Mouse (Mus musculus): ENCODE data around the gene Ak8. TPM values are rescaled to one million over a fixed set of nuclear protein-coding genes. Genes with fewer than 3 reads are reported as not detected.

Ak8 gene
- polyA plus RNA-seq, 1 experiment from 2014 or later: 0.70 TPM

- DNase-seq (ENCODE audit: low spot score): no peak
- H3K36me3 ChIP-seq (replicated peaks): no peaks in the 10 kb centered on the region
- no peak overlapping the region for H3K27ac ChIP-seq (replicated peaks)
Measured at GRCm38 (mm10) chr2:28810260-28811013, 110.5 kb downstream of the Ak8 start.

DNA sequence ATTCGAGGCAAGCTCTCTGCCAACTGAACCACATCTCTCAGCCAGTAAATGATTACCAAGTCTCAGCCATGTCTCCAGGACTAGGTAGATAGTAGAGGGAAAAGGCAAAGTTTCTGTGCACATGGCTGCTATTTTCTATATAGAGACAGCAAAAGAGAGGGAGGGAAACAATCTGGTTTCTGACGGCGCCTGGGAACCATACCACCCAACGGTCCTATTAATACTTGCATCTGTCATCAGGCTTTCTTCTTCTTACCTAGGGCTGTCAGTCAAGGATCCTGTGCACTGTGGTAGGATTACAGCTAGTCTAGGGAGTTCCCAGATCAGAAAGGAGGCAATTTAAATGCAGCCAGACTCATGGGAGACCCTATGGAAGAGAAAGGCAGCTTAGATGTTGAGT lies 118.9 kb downstream of the Ak8 start:
- Histone ChIP-seq H3K27ac (replicated peaks) (no peak overlapping the region), H3K4me3 (no peak overlapping the region), H3K4me1 (no peaks in the 10 kb centered on the region), H3K9me3 (no peaks in the 10 kb centered on the region), H3K36me3 (replicated peaks) (peaks cover 21% of the 10 kb centered on the region), H3K27me3 (replicated peaks; ENCODE audit: low read depth, poor library complexity, severe bottlenecking) (no peaks in the 10 kb centered on the region)
- 91% methylated on average over 4 of the region's 4 CpGs for WGBS
- DNase-seq (ENCODE audit: low spot score): no peak

More at GRCm38 (mm10) chr2:28810260-28811013, 110.5 kb downstream of the Ak8 start:
- 44% methylated on average over 5 of the region's 5 CpGs for WGBS
- Histone ChIP-seq H3K9me3 (no peaks in the 10 kb centered on the region), H3K4me3 (no peak overlapping the region), H3K27me3 (replicated peaks; ENCODE audit: low read depth, poor library complexity, severe bottlenecking) (no peaks in the 10 kb centered on the region), H3K4me1 (peaks cover 19% of the 10 kb centered on the region)

- Histone ChIP-seq H3K4me3 (no peak overlapping the region), H3K36me3 (replicated peaks) (peaks cover 100% of the 10 kb centered on the region), H3K4me1 (no peaks in the 10 kb centered on the region), H3K27ac (replicated peaks) (no peak overlapping the region), H3K9me3 (no peaks in the 10 kb centered on the region), H3K27me3 (replicated peaks; ENCODE audit: low read depth, poor library complexity, severe bottlenecking) (no peaks in the 10 kb centered on the region)
- DNase-seq (ENCODE audit: low spot score): peak; percentile 15
- 48% methylated on average over 4 of the region's 4 CpGs for WGBS
Measured at GRCm38 (mm10) chr2:28829265-28829664, 129.3 kb downstream of the Ak8 start.

DNA sequence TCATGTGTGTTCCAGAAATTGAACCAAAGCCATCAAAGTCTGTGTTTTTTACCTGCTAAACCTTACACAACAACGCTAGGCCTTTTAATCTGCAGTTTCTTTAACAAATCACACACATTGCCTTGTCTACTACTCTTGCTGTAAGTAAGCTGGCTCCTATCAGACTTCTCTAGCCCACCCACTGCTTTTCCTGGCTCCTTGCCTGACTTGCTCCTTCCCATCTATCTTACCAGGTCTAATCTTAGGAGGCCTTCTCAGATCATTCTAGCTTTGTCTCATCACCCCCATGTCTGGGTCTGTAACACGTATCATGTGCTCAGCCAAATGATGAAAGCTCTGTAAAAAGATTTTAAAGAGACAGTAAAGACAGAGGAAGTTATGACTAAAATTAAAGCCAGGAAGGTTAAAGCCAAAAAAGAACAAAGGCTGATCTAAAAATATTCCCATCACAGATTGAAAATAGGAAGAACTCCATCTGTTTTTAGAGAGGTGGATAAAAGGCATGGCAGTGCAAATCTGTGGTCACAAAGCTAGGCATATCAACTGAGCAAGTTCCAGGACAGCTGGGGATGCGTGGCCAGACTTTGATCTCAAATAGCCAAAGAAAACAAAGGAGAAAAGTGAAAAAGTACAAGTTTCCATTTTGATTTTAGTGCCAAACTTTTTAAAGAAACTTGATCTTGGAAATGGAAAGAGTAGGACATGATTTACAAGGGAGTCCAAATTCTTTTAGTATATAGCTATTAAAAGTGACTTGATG lies 136.4 kb downstream of the Ak8 start:
- H3K36me3 ChIP-seq (replicated peaks): peaks cover 57% of the 10 kb centered on the region
- no peak for DNase-seq (ENCODE audit: low spot score)
- no peaks in the 10 kb centered on the region for H3K27me3 ChIP-seq (replicated peaks; ENCODE audit: low read depth, poor library complexity, severe bottlenecking)
- no peaks in the 10 kb centered on the region for H3K9me3 ChIP-seq
- peaks cover 27% of the 10 kb centered on the region for H3K4me1 ChIP-seq
- H3K27ac ChIP-seq (replicated peaks): no peak overlapping the region
- no peak overlapping the region for H3K4me3 ChIP-seq
- WGBS: 91% methylated on average over 3 of the region's 3 CpGs

DNA sequence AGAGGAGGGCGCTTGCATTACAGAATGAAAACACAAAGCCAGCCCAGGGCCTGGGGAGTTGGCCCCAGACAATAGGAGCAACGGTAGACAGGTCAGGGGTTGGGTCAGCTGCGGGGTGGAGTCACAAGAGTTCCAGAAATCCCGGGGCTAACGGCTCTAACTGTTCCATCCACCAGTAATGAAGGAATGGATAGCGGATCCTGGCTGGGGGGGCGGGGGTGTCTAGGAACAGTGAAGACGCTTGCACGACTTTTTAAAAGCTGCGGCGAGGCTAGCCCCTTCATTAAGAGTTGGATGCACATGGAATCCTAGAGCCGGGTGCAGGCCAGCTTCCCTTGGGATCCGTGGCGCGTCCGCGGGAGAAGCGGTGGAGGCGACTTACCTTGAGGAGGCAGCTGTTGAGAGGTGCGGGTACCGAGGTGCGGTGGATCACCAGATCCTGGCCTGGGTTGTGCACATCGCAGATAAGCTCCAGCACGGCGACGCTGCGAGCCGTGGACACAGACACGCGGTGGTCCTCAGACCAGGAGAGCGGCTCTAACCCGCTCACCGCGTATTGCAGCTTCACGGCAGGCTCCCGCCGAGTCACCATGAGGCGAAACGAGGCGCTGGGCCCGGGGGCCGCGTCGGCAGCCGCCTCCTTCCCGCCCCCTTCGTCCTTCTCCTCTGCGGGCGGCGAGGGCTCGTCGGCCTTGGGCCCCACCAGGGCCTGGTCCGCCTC lies 139.7 kb downstream of the Ak8 start:
- no peaks in the 10 kb centered on the region for H3K9me3 ChIP-seq
- H3K4me3 ChIP-seq: peak overlapping the region; percentile 99
- H3K36me3 ChIP-seq (replicated peaks): peaks cover 33% of the 10 kb centered on the region
- peak overlapping the region; percentile 95 for H3K27ac ChIP-seq (replicated peaks)
- WGBS: under 1% methylated on average over 53 of the region's 53 CpGs
- H3K4me1 ChIP-seq: peaks cover 37% of the 10 kb centered on the region
- H3K27me3 ChIP-seq (replicated peaks; ENCODE audit: low read depth, poor library complexity, severe bottlenecking): no peaks in the 10 kb centered on the region
- peak; percentile 39 for DNase-seq (ENCODE audit: low spot score)

DNA sequence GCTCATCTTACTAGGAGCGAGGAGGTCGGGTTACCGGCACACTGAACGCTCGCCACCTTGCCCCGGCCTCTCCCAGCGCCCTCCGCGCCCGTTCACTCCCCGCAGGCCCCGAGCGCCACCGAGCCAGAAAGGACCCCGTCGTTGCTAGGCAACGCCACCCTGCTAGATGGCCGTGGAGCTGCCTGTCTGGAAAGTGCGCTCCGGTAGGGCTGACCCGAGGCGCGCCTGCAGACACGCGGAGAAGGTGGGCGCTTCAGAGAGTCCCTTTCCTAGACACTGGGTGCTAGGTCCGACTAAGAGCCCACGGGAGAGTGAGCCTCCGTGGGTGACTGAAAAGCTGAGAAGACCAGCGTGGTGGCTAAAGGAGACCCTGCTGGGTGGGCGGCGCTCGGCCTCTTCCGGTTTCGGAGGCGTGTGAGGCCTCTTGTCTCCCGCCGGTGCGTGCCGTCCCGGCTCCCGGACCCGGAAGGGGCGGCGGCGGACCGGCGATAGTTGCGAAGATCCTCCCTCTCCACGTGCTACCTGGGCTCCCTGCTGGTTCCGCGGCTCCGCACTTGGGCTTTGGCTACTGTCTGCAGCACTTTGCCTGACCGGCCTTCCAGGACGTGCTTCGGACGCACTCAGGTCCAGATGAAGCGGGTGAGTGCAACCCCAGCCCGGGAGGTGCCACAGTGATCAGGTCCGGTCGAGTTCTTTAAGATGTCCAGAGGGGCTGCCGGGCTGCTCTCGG lies 140.4 kb downstream of the Ak8 start, which contains the start of the genes Gtf3c4 and Ddx31:
Gene Gtf3c4, minus strand, starts transcription at position 139 of the 730 bp plus-strand sequence.
Gene Ddx31, plus strand, starts transcription at position 185 of the 730 bp plus-strand sequence.
- under 1% methylated on average over 63 of the region's 63 CpGs for WGBS
- no peaks in the 10 kb centered on the region for H3K27me3 ChIP-seq (replicated peaks; ENCODE audit: low read depth, poor library complexity, severe bottlenecking)
- peak within 1 kb of the TSS; percentile 95 for H3K27ac ChIP-seq (replicated peaks)
- peaks cover 37% of the 10 kb centered on the region for H3K4me1 ChIP-seq
- peak within 1 kb of the TSS; percentile 99 for H3K4me3 ChIP-seq
- no peaks in the 10 kb centered on the region for H3K9me3 ChIP-seq
- H3K36me3 ChIP-seq (replicated peaks): peaks cover 33% of the 10 kb centered on the region
- peak; percentile 94 for DNase-seq (ENCODE audit: low spot score)

- H3K4me1 ChIP-seq: peaks cover 35% of the 10 kb centered on the region
- WGBS: 80% methylated on average over 3 of the region's 3 CpGs
- no peaks in the 10 kb centered on the region for H3K27me3 ChIP-seq (replicated peaks; ENCODE audit: low read depth, poor library complexity, severe bottlenecking)
- H3K9me3 ChIP-seq: no peaks in the 10 kb centered on the region
- peaks cover 41% of the 10 kb centered on the region for H3K36me3 ChIP-seq (replicated peaks)
- no peak for DNase-seq (ENCODE audit: low spot score)
- H3K27ac ChIP-seq (replicated peaks): no peak overlapping the region
- peak overlapping the region; percentile 99 for H3K4me3 ChIP-seq
Measured at GRCm38 (mm10) chr2:28842042-28842441, 142.1 kb downstream of the Ak8 start.

GRCm38 (mm10) chr2:28848879-28849278 lies 148.9 kb downstream of the Ak8 start:
- Histone ChIP-seq H3K36me3 (replicated peaks) (peaks cover 93% of the 10 kb centered on the region), H3K4me1 (no peaks in the 10 kb centered on the region), H3K9me3 (no peaks in the 10 kb centered on the region), H3K27me3 (replicated peaks; ENCODE audit: low read depth, poor library complexity, severe bottlenecking) (no peaks in the 10 kb centered on the region), H3K4me3 (no peak overlapping the region), H3K27ac (replicated peaks) (no peak overlapping the region)
- 93% methylated on average over 2 of the region's 2 CpGs for WGBS
- DNase-seq (ENCODE audit: low spot score): no peak

- H3K4me3 ChIP-seq: no peak overlapping the region
- H3K36me3 ChIP-seq (replicated peaks): peaks cover 87% of the 10 kb centered on the region
- no peak for DNase-seq (ENCODE audit: low spot score)
- no peaks in the 10 kb centered on the region for H3K27me3 ChIP-seq (replicated peaks; ENCODE audit: low read depth, poor library complexity, severe bottlenecking)
- no peaks in the 10 kb centered on the region for H3K9me3 ChIP-seq
- no peaks in the 10 kb centered on the region for H3K4me1 ChIP-seq
- WGBS: 91% methylated on average over 3 of the region's 3 CpGs
- no peak overlapping the region for H3K27ac ChIP-seq (replicated peaks)
Measured at GRCm38 (mm10) chr2:28852594-28852993, 152.6 kb downstream of the Ak8 start.

- no peak for DNase-seq (ENCODE audit: low spot score)
- H3K27ac ChIP-seq (replicated peaks): no peak overlapping the region
- no peaks in the 10 kb centered on the region for H3K4me1 ChIP-seq
- no peak overlapping the region for H3K4me3 ChIP-seq
- no peaks in the 10 kb centered on the region for H3K27me3 ChIP-seq (replicated peaks; ENCODE audit: low read depth, poor library complexity, severe bottlenecking)
- no peaks in the 10 kb centered on the region for H3K9me3 ChIP-seq
- 98% methylated on average over 2 of the region's 2 CpGs for WGBS
- H3K36me3 ChIP-seq (replicated peaks): peaks cover 87% of the 10 kb centered on the region
Measured at GRCm38 (mm10) chr2:28855773-28856172, 155.8 kb downstream of the Ak8 start.

DNA sequence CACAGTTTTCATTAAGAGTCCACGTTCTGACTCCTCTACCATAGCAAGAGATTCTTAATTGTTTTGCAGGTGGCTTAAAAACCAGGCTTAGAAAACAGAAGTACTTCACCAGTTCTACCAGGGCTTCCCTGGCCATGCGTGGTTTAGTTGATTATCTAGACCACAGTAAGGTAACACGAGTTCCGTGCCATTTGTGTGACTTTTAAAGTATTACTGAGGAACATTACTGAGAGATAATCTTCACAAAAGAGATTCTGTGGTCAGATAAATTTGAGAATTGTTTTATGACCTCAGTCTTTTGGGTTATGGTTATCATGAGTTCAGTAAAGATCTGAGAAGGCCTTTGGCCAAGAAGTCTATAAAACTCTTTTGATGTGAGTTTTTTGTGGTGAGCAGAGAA lies 159.3 kb downstream of the Ak8 start:
- H3K27me3 ChIP-seq (replicated peaks; ENCODE audit: low read depth, poor library complexity, severe bottlenecking): no peaks in the 10 kb centered on the region
- no peak overlapping the region for H3K27ac ChIP-seq (replicated peaks)
- no peaks in the 10 kb centered on the region for H3K9me3 ChIP-seq
- H3K36me3 ChIP-seq (replicated peaks): peaks cover 97% of the 10 kb centered on the region
- 96% methylated on average over 4 of the region's 4 CpGs for WGBS
- no peak overlapping the region for H3K4me3 ChIP-seq
- H3K4me1 ChIP-seq: no peaks in the 10 kb centered on the region
- no peak for DNase-seq (ENCODE audit: low spot score)

All from embryonic facial prominence, embryonic 10.5 days (tissue).